Mouse (Mus musculus) heart, adult 8-10 months (tissue): ENCODE data around the gene Rec114. TPM values are rescaled to one million over a fixed set of nuclear protein-coding genes. Genes with fewer than 3 reads are reported as not detected.

ENCODE experiments used
- DNase-seq: peaks from one replicate; pipeline ENCODE4 v3.0.0; 2022; ENCODE audit warnings: low spot score
- total RNA-seq, 4 experiments: library from RNA; stranded (reverse); gene quantifications; 2 replicates each; pipeline ENCODE4 v1.2.4; 2022

Rec114 gene
- total RNA-seq, 4 experiments from 2014 or later = 0.65 to 2.9 (median 1.7) TPM; not detected in 1

DNA sequence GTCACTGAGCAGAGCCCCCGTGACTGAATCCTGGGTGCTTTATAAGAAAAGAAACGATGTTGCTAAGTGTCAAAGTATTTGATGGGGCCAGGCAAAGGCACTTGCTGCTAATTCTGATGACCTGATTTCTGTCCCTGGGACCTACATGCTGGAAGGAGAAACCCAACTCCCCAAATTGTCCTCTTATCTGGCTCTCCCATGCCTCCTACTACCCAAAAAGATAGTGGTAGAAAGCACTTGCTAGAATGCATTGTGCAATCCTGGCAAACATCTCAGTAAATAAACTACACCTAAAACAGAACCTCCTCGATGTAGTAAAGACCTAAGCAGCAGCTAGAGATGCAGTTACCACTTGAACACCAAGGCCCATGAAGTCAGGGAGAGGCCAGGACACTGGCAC is 81.0 kb downstream of the Rec114 start:
- no peak for DNase-seq

GRCm38 (mm10) chr9:58662007-58662406 is 81.8 kb downstream of the Rec114 start:
- no peak for DNase-seq

- DNase-seq = no peak
Measured at GRCm38 (mm10) chr9:58660673-58661072, 83.1 kb downstream of the Rec114 start.

DNA sequence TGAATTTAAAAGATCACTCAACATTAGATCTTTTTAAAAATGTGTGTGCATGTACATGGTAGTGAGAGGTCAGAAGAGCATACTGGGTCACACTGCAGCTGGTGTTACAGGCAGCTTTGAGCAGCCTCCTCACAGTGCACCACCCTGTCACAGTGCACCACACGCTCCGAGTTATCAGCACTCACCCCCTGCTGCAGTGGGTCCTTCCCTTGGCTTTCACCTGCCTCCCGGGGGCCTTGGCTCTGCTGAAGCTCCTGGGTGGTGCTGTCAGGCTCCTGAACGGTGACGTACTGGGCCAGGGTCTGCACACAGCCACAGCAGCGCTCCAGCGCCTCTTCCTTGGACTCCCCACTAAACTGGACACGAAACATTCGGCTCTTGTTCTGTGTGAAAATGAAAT is 83.8 kb downstream of the Rec114 start:
- DNase-seq = no peak

DNA sequence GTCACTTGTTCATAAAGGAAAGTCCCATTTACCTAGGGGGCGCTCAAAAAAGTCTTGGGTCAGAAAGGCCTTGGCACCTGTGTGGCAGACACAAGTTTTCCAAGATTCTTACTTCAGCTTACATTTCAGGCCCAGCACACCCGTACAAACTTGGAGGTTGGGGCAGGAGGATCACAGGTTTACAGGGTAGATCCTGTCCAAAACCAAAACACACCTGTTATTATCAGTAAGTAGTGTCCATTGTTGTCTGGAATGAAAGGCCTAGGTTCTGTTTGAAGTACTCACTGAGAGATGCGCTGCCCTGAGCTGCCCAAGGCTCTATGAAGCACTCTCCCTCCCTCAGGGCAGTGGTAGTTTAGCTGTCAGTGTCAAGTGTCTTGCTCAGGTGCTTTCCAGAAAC is 84.4 kb downstream of the Rec114 start:
- DNase-seq = no peak

GRCm38 (mm10) chr9:58658596-58659309 is 85.0 kb downstream of the Rec114 start:
- DNase-seq = no peak

- no peak for DNase-seq
Measured at GRCm38 (mm10) chr9:58657735-58658512, 85.8 kb downstream of the Rec114 start.

- DNase-seq = no peak
Measured at GRCm38 (mm10) chr9:58656824-58657223, 86.9 kb downstream of the Rec114 start.

DNA sequence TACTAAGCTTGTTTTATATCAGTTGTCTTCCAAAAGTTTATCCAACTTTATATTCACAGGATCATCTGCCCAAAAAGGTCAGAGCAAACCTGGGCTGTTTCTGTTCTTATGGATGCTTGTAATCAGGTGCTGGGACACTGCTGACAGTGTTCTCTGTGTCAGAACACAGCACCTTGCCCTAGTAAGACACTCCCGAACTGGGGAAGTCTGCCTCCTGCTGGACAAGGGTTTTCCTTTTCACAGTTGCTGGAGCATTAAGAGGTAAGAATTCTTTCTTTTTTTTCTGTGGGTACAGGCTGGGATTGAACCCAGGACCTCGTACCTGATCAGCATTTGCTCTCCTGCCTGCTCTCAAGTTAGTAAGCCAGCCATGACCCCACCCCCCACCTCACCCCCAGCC is 87.4 kb downstream of the Rec114 start:
- no peak for DNase-seq

DNA sequence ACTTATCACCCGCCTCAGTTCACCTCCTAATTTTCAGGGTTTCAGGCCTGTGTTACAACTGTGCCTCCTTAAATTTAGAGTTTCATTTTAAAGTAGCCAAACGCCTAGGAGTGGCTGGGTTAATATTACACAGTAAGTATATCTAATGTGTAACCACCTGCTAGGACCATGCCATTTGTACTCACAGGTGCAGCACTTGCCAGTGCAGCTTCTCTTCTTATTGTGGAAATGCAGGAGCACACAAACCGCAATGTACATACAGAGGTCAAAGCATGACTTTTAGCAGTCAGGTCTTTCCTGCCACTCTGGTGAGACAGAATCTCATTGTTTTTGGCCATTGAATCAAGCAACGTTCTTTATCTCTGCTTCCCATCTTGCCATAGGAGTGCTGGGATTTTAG is 89.3 kb downstream of the Rec114 start:
- no peak for DNase-seq

GRCm38 (mm10) chr9:58651993-58652392 is 91.8 kb downstream of the Rec114 start:
- DNase-seq = peak; percentile 72

- DNase-seq = no peak
Measured at GRCm38 (mm10) chr9:58649265-58649626, 94.5 kb downstream of the Rec114 start.

DNA sequence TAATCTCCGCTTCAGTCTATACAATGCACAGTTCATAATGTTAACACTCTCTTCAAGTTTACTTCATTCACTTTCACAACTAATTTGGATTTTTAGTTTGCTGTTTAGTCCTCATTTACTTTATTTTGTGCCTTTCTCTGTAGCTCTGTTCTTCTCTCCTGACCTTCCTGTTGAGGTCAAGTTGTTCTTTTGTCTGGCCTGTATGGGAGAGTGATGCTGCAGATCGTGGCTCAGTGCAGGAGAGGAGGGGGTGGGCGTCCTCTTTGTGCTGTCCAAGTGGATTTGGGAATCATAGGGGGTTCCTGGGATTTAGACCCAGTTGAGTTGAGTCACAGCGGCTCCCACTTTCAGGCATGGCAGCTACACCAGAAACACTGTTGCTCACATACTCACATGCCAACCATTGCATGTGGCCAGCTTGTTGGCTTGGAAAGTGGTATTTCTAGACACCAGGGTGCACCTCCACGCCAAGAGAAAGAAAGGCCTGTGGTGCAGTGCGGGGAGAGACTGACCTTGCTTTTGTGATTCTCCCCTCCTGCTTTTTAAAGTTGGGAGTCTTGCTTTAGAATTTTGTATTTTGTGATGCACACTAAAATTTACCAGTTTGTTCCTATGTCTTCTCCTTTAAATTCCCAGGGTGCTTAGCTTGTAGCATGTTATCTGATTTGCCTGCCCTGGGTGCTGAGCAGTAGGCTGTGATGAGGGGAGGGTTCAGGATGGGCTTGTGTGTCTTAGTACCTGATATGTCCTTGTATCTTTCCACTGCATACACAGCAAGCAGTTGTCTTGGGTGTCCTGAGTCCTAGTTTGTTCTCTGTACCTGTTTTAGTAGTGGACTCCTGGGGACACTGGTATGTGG is 95.1 kb downstream of the Rec114 start:
- DNase-seq = no peak

DNA sequence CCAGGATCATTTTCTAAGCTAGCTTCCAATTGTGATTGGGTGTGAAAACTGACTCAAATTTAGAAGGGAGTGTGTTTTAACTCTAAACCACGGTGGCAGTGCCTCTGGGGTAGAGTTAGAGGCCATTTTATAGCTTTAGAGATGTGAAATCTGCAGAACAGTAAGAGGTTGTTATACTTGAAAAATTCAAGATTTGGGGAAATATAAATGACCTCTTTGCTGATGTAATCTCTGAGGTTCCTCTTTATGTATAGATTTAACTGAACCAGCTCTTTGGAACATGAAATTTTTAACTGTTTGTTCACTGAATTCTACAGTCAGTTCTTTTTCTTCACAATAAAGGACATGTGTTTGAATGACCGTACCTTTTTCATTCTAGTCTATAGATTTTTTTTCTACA is 113.3 kb downstream of the Rec114 start:
- no peak for DNase-seq

DNA sequence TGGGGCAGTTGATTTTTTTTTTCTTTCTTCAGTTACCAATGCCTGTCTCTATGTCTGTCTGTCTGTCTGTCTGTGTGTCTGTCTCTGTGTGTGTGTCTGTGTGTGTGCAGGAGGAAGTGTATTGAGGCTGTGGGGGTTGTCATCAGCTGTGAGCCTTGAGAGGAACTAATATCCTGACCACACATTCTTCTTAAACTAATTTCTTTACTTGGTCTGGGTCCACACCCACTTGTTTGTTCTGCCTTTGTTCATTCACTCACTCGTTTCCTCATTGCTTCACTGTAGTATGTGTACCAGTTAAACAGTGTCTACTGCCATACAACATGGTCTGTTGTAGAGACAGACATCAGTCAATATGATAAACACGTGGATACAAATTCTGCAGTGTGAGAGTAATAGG is 116.6 kb downstream of the Rec114 start:
- DNase-seq = no peak

GRCm38 (mm10) chr9:58623009-58623408 is 120.8 kb downstream of the Rec114 start:
- no peak for DNase-seq

DNA sequence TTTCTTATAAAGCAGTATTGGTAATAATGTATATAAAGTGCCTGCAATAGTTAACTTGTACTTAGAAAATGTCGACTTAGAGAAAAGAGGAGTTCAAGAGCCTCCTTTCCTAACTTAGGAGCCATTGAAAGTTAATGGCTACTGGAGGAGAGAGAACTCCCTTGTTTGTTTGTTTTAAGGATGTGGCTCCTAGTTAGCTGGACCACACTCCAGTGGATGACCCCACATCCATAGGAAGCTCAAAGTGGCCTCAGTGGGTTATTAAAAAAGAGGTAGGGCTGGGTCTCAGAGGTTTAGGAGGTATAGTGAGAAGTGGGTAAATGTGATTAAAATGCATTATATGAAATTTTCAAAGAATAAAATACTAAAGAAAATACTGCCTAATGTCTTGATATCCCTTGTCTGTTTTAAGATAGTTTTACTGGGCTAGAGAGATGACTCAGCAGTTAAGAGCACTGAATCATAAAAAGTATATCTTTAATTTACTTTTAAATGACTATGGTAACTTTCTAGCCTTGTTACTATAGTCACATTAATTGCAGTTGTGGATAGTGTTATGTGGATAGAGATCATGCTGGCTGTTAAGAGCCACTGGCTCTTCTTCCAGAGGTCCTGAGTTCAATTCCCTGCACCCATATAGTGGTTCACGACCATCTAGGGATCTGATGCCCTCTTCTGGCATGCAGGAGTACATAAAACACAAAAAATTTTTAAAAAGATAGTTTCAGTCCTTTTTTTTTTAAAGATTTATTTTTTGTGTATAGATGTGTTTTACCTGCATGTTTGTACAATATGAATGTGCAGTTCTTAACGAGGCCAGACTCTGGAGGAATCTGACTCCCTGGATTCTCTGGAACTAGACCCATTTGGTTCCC is 128.5 kb downstream of the Rec114 start:
- no peak for DNase-seq

GRCm38 (mm10) chr9:58613790-58614189 is 130.0 kb downstream of the Rec114 start:
- DNase-seq = no peak
